Mouse (Mus musculus) brain, embryonic 14.5 days (tissue): Measurements from ENCODE around the gene Slc12a6.

Source experiments
- CTCF ChIP-seq: fragments of 200-500 bp; IDR thresholded peaks from 2 replicates; pipeline ENCODE4 v1.5.1; 2012; ENCODE audit warnings: inconsistent platforms, mild to moderate bottlenecking, moderate library complexity, borderline replicate concordance; ENCODE audit not compliant: insufficient read depth, insufficient read length; ENCODE audit errors: extremely low read depth
- POLR2A ChIP-seq: fragments of 200-500 bp; IDR thresholded peaks from 2 replicates; pipeline ENCODE4 v1.6.1; 2012; ENCODE audit warnings: mild to moderate bottlenecking, inconsistent platforms, borderline replicate concordance; ENCODE audit not compliant: poor library complexity, insufficient read depth, insufficient read length, severe bottlenecking; ENCODE audit errors: extremely low read depth

- TF ChIP-seq CTCF (no peak), POLR2A (no peak)
These were observed 43.6 kb downstream of the Slc12a6 start for GRCm38 (mm10) chr2:112309161-112309600.
